10 mouse cellular contexts compared by ENCODE assay signal in genomic region chr17:25751446-25751845, GRCm38 (mm10). TPM values are rescaled to one million over a fixed set of nuclear protein-coding genes. Genes with fewer than 3 reads are reported as not detected.
DNase-seq lines count a peak whose midpoint lies in the region; ATAC-seq and TF ChIP-seq lines count a peak whose summit lies in the region.
"Had no signal": no experiment of that assay in that cellular context is flagged by ENCODE, and none has a peak within 500 bp of the region (broad histone marks: within the 10 kb centered on the region; RNA-seq: fewer than 3 reads in every experiment).

No protein-coding gene starts in this region.

- no peaks in the 10 kb centered on the region for H3K4me1 ChIP-seq in lung, adult 2 months (ENCODE audit: control insufficient read depth, insufficient read depth, low read length)
- H3K4me1 ChIP-seq in lung, embryonic 16.5 days (replicated peaks; ENCODE audit: control insufficient read depth, insufficient read depth, low read length): peaks cover 12% of the 10 kb centered on the region
- H3K4me1 ChIP-seq: liver, embryonic 15.5 days had no signal

- H3K9ac ChIP-seq in lung, embryonic 16.5 days (ENCODE audit: low read length): 0 out of 2 replicates have a peak overlapping the region, but pooled peaks have one; percentile 24
- H3K9ac ChIP-seq: heart, embryonic 15.5 days; liver, embryonic 15.5 days had no signal

- peak; percentile 41; the same call in 1 of the 2 replicates for ATAC-seq in lung, embryonic 16.5 days (ENCODE audit: low read depth)

- TF ChIP-seq CTCF in lung, adult 2 months (IDR thresholded peaks at IDR 0.05; ENCODE audit: insufficient read depth, low read length): no peak

- H3K27ac ChIP-seq in lung, embryonic 16.5 days (ENCODE audit: low read length): peak overlapping the region; percentile 22; the same call in 1 of the 2 replicates
- H3K27ac ChIP-seq: heart, embryonic 15.5 days; liver, embryonic 15.5 days had no signal

- no peaks in the 10 kb centered on the region for H3K36me3 ChIP-seq in lung, embryonic 16.5 days (ENCODE audit: control insufficient read depth, insufficient read depth, low read length)
- H3K36me3 ChIP-seq: heart, embryonic 15.5 days; liver, embryonic 15.5 days had no signal

- peak; percentile 70 for DNase-seq in gastrocnemius, postnatal 10 days
- no peak for DNase-seq in gastrocnemius, adult 18-20 months (ENCODE audit: low spot score)
- DNase-seq in lung, adult 18-20 months: peak; percentile 30 to 45
- no peak for DNase-seq in lung, adult 2 months
- peak; percentile 82 for DNase-seq in adrenal gland, adult 2 months
- no peak for DNase-seq in spleen, postnatal 4 days (ENCODE audit: low spot score in 2 of 2)
- no peak for DNase-seq in cerebellum, adult 11 months

- no peak overlapping the region for H3K4me2 ChIP-seq in lung, embryonic 16.5 days (ENCODE audit: low read depth, low read length)
- H3K4me2 ChIP-seq: heart, embryonic 15.5 days; liver, embryonic 15.5 days had no signal

- H3K9me3 ChIP-seq in lung, embryonic 16.5 days (ENCODE audit: control insufficient read depth, low read length): no peaks in the 10 kb centered on the region
- H3K9me3 ChIP-seq: heart, embryonic 15.5 days; liver, embryonic 15.5 days had no signal

- WGBS in lung, adult 2 months: 15% methylated on average over 5 of the region's 5 CpGs
- 8% methylated on average over 5 of the region's 5 CpGs for WGBS in lung, embryonic 16.5 days

- H3K4me3 ChIP-seq in lung, adult 2 months (replicated peaks; ENCODE audit: extremely low read depth, low read depth, low read length): no peak overlapping the region
- H3K4me3 ChIP-seq in lung, embryonic 16.5 days (ENCODE audit: low read length): no peak overlapping the region
- H3K4me3 ChIP-seq: heart, embryonic 15.5 days; liver, embryonic 15.5 days had no signal

- no peaks in the 10 kb centered on the region for H3K27me3 ChIP-seq in lung, embryonic 16.5 days (ENCODE audit: control insufficient read depth, insufficient read depth, low read depth, low read length)
- H3K27me3 ChIP-seq: liver, embryonic 15.5 days had no signal

- TF ChIP-seq POLR2A in lung, adult 2 months (IDR thresholded peaks at IDR 0.05; ENCODE audit: borderline replicate concordance, extremely low read depth, low read depth, low read length): no peak

RNA-seq across cellular contexts. Expression of gene Msln, which starts 2.7 kb away (rescaled TPM):
- under 1 TPM; 0.65 to 0.80 TPM for total RNA-seq in gastrocnemius, postnatal 10 days (2021)
- total RNA-seq in gastrocnemius, adult 18-20 months (2021): under 1 TPM; 0.26 to 0.46 TPM
- polyA plus RNA-seq in lung, adult 2 months (2012; rRNA removed): 71.2 and 78.4 TPM in 2 replicates
- 10 to 100 TPM in 1 of 2 experiments, 1 to 10 TPM in 1; 6.0 to 10.3 TPM for total RNA-seq in adrenal gland, adult 2 months (2021)
- polyA plus RNA-seq in adrenal gland, adult 2 months (2012; rRNA removed): 4.1 and 5.2 TPM in 2 replicates
- 42.8 and 68.0 TPM in 2 replicates for polyA plus RNA-seq in lung, embryonic 16.5 days (2015; fragmentation: Nextera tagmentation; extraction: Ambion mirVana)

RNA-seq across cellular contexts. Expression of gene Mslnl, which starts 15.6 kb away (rescaled TPM):
- total RNA-seq in gastrocnemius, postnatal 10 days (2021): not detected
- not detected for total RNA-seq in gastrocnemius, adult 18-20 months (2021)
- 0.23 and 0.25 TPM in 2 replicates for polyA plus RNA-seq in lung, adult 2 months (2012; rRNA removed)
- total RNA-seq in adrenal gland, adult 2 months (2021): not detected
- 0.18 and 0.26 TPM in 2 replicates for polyA plus RNA-seq in adrenal gland, adult 2 months (2012; rRNA removed)
- 1.4 TPM in 2 replicates for polyA plus RNA-seq in lung, embryonic 16.5 days (2015; fragmentation: Nextera tagmentation; extraction: Ambion mirVana)
- polyA plus RNA-seq: heart, embryonic 15.5 days; liver, embryonic 15.5 days had no signal

RNA-seq across cellular contexts. Expression of gene Narfl, which starts 22.1 kb away (rescaled TPM):
- 10 to 100 TPM; 24.3 to 28.4 TPM for total RNA-seq in gastrocnemius, postnatal 10 days (2021)
- total RNA-seq in gastrocnemius, adult 18-20 months (2021): 10 to 100 TPM; 27.3 to 29.2 TPM
- polyA plus RNA-seq in lung, adult 2 months (2012; rRNA removed): 13.1 and 20.1 TPM in 2 replicates
- 10 to 100 TPM; 31.0 to 31.2 TPM for total RNA-seq in adrenal gland, adult 2 months (2021)
- polyA plus RNA-seq in adrenal gland, adult 2 months (2012; rRNA removed): 18.9 and 22.1 TPM in 2 replicates
- 27.8 and 30.9 TPM in 2 replicates for polyA plus RNA-seq in lung, embryonic 16.5 days (2015; fragmentation: Nextera tagmentation; extraction: Ambion mirVana)

RNA-seq across cellular contexts. Expression of gene Rpusd1, which starts 24.0 kb away (rescaled TPM):
- 1 to 10 TPM; 3.8 to 5.6 TPM for total RNA-seq in gastrocnemius, postnatal 10 days (2021)
- total RNA-seq in gastrocnemius, adult 18-20 months (2021): 1 to 10 TPM; 3.5 to 4.2 TPM
- 40.1 and 45.0 TPM in 2 replicates for polyA plus RNA-seq in lung, adult 2 months (2012; rRNA removed)
- 10 to 100 TPM; 10.3 to 14.6 TPM for total RNA-seq in adrenal gland, adult 2 months (2021)
- 87.7 and 100 TPM in 2 replicates for polyA plus RNA-seq in adrenal gland, adult 2 months (2012; rRNA removed)
- polyA plus RNA-seq in lung, embryonic 16.5 days (2015; fragmentation: Nextera tagmentation; extraction: Ambion mirVana): 25.0 and 26.6 TPM in 2 replicates

RNA-seq across cellular contexts. Expression of gene Chtf18, which starts 24.2 kb away (rescaled TPM):
- 1 to 10 TPM; 3.2 to 4.3 TPM for total RNA-seq in gastrocnemius, postnatal 10 days (2021)
- total RNA-seq in gastrocnemius, adult 18-20 months (2021): 1 to 10 TPM in 1 of 2 experiments, under 1 TPM in 1; 0.47 to 1.1 TPM
- 3.0 and 4.2 TPM in 2 replicates for polyA plus RNA-seq in lung, adult 2 months (2012; rRNA removed)
- 1 to 10 TPM; 1.8 to 2.3 TPM for total RNA-seq in adrenal gland, adult 2 months (2021)
- 3.0 and 4.1 TPM in 2 replicates for polyA plus RNA-seq in adrenal gland, adult 2 months (2012; rRNA removed)
- 32.2 and 37.0 TPM in 2 replicates for polyA plus RNA-seq in lung, embryonic 16.5 days (2015; fragmentation: Nextera tagmentation; extraction: Ambion mirVana)

Comparison
In these comparisons a context has a peak if more than half of its experiments do, and no peak if none do; other contexts are left out.
1. DNase-seq: peak in gastrocnemius, postnatal 10 days (single experiment), lung, adult 18-20 months (2 of 2) and adrenal gland, adult 2 months (single experiment); none in gastrocnemius, adult 18-20 months (single experiment), lung, adult 2 months (single experiment), spleen, postnatal 4 days (0 of 2) and cerebellum, adult 11 months (single experiment).